Mouse (Mus musculus) bone marrow macrophage, adult 2 months (primary cell): Measurements from ENCODE around the gene Cnn2.

Source experiments
- CTCF ChIP-seq: IDR thresholded peaks from 2 replicates; pipeline ENCODE4 v1.5.1; 2012; ENCODE audit warnings: low read depth, mild to moderate bottlenecking, low read length, moderate library complexity
- POLR2A ChIP-seq: IDR thresholded peaks from 2 replicates; pipeline ENCODE4 v1.6.1; 2012; ENCODE audit warnings: mild to moderate bottlenecking, low read depth, low read length, borderline replicate concordance

GRCm38 (mm10) chr10:79989272-79989786 lies 945 bp downstream of the Cnn2 start:
- no peak for TF ChIP-seq CTCF
- no peak for TF ChIP-seq POLR2A
